Mouse (Mus musculus) limb, embryonic 12.5 days (tissue): ENCODE data around the gene Lrriq3. TPM values are rescaled to one million over a fixed set of nuclear protein-coding genes. Genes with fewer than 3 reads are reported as not detected.

ENCODE experiments used
- polyA plus RNA-seq: library from polyadenylated mRNA; unstranded; fragments of >200 nt; fragmentation: Nextera tagmentation; extraction: Ambion mirVana; gene quantifications from 2 replicates; pipeline ENCODE4 v1.2.1, GENCODE M21; 2016

Gene Lrriq3
- polyA plus RNA-seq, 1 experiment from 2014 or later = 0.81 TPM

Other genes with a start within 250 kb of the Lrriq3 start
- gene Tnni3k, start 38.0 kb upstream of the Lrriq3 start, polyA plus RNA-seq = not detected in 2 replicates
- gene Fpgt, start within 50 bp of the Lrriq3 start, polyA plus RNA-seq = 14.3 and 16.8 TPM in 2 replicates